7 mouse cellular contexts compared by ENCODE assay signal in the genomic region with DNA sequence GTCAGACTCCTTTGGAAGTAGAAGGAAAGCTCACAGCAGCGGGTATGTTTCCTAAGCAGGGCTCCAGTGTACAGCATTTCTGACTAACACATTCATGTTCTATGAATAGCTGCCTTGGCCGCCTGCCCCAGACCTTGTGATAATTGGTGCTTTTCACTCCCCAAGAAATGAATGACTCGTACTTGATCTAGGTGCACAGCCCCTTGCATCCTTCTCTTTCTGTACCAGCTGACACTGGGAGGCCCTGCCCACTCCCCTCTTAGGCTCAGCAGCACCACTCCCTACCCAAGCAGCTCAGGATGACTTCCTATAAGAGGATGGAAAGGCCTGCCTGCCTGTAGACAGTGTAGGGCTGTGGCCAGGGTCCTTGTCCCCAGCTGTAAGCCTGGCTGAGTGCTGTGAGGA.
DNase-seq lines count a peak whose midpoint lies in the region; ATAC-seq and TF ChIP-seq lines count a peak whose summit lies in the region.

No protein-coding gene starts in this region.

- no peaks in the 10 kb centered on the region for H3K27me3 ChIP-seq in embryonic facial prominence, embryonic 14.5 days (replicated peaks; ENCODE audit: control insufficient read depth, insufficient read depth, low read length)

- peak; percentile 40 to 60 for DNase-seq in adrenal gland, adult 18-20 months (ENCODE audit: low spot score in 2 of 2)
- peak; percentile 83 for DNase-seq in embryonic facial prominence, embryonic 14.5 days (ENCODE audit: low spot score)
- peak; percentile 72 to 88 for DNase-seq in heart, adult 9 months (ENCODE audit: low spot score in 2 of 2)
- DNase-seq in kidney, postnatal 10 days = peak; percentile 58
- DNase-seq in lung, adult 2 months = peak; percentile 22
- DNase-seq in right cerebral cortex, postnatal 25 days = peak; percentile 47

- H3K27ac ChIP-seq in embryonic facial prominence, embryonic 14.5 days (replicated peaks; ENCODE audit: low read depth, low read length) = no peak overlapping the region

- H3K4me2 ChIP-seq in embryonic facial prominence, embryonic 14.5 days (ENCODE audit: low read depth, low read length) = no peak overlapping the region

- no peak overlapping the region for H3K4me3 ChIP-seq in embryonic facial prominence, embryonic 14.5 days (ENCODE audit: low read depth, low read length)
- no peak overlapping the region for H3K4me3 ChIP-seq in lung, adult 2 months (replicated peaks; ENCODE audit: extremely low read depth, low read depth, low read length)

- no peak for TF ChIP-seq POLR2A in lung, adult 2 months (IDR thresholded peaks at IDR 0.05; ENCODE audit: borderline replicate concordance, extremely low read depth, low read depth, low read length)

- peaks cover 28% of the 10 kb centered on the region for H3K4me1 ChIP-seq in embryonic facial prominence, embryonic 14.5 days (ENCODE audit: control insufficient read depth, insufficient read depth, low read length)
- no peaks in the 10 kb centered on the region for H3K4me1 ChIP-seq in lung, adult 2 months (ENCODE audit: control insufficient read depth, insufficient read depth, low read length)

- no peaks in the 10 kb centered on the region for H3K36me3 ChIP-seq in embryonic facial prominence, embryonic 14.5 days (ENCODE audit: control insufficient read depth, insufficient read depth, low read length)

- no peaks in the 10 kb centered on the region for H3K9me3 ChIP-seq in embryonic facial prominence, embryonic 14.5 days (ENCODE audit: control insufficient read depth, low read length)

- no peak for TF ChIP-seq CTCF in lung, adult 2 months (IDR thresholded peaks at IDR 0.05; ENCODE audit: insufficient read depth, low read length)

- peak; percentile 65 for ATAC-seq in embryonic facial prominence, embryonic 14.5 days (ENCODE audit: low read depth)
- no peak for ATAC-seq in CD4-positive, CD25-positive, alpha-beta regulatory T cell, adult 4 months

- no peak overlapping the region for H3K9ac ChIP-seq in embryonic facial prominence, embryonic 14.5 days (ENCODE audit: low read depth, low read length)

- WGBS in embryonic facial prominence, embryonic 14.5 days = 56% methylated on average over 3 of the region's 3 CpGs
- 43% methylated on average over 3 of the region's 3 CpGs for whole genome bisulfite sequencing in lung, adult 2 months

Comparison
In these comparisons a context has a peak if more than half of its experiments do, and no peak if none do; other contexts are left out.
1. DNase-seq: peak in every context shown above with its lines; median percentile 83 in embryonic facial prominence, embryonic 14.5 days; 80 in heart, adult 9 months; 58 in kidney, postnatal 10 days; 50 in adrenal gland, adult 18-20 months; 47 in right cerebral cortex, postnatal 25 days; 22 in lung, adult 2 months.